Mouse (Mus musculus): ENCODE data around the gene Sgms1. TPM values are rescaled to one million over a fixed set of nuclear protein-coding genes. Genes with fewer than 3 reads are reported as not detected.
A peak's percentile ranks its signal among the peaks of the same experiment; 100 is the strongest.
"Not testable (repeated sequence)": the region's sequence is repeated elsewhere in the genome, so short reads cannot be mapped to it uniquely, and the experiment has no call there.

The Sgms1 gene
- total RNA-seq, 2 experiments from 2014 or later, result 56.3 to 58.4 TPM

DNA sequence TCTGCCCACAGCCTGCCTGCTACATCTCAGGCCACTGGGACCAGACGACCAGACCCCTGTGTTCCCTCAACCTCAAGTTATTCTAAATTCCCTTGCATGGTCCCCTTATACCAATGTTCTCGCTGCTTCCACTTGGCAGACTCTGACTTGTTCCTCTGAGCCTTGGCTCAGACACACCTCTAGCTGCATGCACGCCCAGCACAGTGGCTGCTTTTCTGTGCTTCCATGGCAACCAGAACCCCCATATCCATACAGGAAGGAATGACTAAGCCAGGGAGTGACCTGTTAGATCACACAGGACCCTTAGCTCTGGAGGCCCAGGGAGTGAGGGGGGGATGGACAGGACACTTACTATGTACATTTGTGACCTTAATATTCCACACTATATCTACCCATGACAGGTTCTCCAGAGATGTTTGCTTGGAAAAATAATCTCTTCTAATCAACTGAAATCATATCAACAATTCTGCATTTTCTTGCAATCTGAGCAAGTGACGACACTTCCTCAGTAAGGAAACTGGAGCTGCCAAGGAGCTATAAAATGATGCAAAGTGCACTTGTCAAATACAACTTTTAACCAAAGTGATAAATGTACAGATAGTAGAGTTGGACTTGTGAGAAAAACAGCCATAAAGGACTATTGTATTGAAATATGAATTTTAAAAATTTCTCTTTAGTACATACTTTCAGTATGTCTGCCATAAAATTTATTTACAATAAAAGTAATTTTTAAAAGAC, 252.5 kb downstream of the Sgms1 start:
- peak; percentile 12 for DNase-seq

DNA sequence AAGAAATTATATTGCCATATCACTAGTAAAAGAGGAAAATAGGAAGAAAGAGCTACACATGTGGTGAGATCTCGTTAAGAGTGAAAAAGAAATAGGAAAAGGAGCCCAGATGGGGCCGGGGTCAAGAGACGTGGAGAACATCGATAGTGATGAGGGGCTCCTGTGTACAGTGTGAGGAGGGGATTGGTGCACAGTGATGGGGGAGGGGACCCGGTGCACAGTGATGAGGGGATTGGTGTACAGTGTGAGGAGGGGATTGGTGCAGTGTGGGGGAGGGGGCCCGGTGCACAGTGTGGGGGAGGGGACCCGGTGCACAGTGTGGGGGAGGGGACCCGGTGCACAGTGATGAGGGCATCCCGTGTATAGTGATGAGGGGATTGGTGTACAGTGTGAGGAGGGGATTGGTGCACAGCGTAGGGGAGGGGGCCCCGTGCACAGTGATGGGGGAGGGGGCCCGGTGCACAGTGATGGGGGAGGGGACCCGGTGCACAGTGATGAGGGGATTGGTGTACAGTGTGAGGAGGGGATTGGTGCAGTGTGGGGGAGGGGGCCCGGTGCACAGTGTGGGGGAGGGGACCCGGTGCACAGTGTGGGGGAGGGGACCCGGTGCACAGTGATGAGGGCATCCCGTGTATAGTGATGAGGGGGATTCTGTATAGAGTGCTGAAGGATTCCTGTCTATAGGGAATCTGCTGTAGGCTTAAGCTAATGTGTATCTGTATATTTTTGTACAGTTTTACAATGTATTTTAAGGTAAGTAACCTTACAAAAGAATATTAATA, 257.6 kb downstream of the Sgms1 start:
- not testable (repeated sequence) for DNase-seq

DNA sequence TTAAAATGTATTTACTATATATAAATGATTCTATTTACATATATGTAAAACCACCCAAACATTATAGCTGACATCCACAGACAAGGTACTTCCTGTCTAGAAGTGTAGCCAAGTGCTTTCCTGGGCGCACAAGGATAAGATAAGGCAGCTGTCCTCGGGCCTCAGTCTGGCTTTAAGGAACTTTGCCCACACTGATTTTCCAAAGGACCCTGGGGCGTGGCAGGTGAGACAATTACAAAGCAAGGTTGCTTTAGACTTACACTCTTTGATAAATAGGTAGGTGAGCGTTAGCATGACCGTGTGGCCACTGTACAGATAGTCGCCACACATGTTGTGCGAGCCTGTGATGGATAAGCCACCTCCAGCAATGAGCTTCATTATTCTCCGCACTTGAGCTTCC, 260.2 kb downstream of the Sgms1 start:
- DNase-seq, result no peak

DNA sequence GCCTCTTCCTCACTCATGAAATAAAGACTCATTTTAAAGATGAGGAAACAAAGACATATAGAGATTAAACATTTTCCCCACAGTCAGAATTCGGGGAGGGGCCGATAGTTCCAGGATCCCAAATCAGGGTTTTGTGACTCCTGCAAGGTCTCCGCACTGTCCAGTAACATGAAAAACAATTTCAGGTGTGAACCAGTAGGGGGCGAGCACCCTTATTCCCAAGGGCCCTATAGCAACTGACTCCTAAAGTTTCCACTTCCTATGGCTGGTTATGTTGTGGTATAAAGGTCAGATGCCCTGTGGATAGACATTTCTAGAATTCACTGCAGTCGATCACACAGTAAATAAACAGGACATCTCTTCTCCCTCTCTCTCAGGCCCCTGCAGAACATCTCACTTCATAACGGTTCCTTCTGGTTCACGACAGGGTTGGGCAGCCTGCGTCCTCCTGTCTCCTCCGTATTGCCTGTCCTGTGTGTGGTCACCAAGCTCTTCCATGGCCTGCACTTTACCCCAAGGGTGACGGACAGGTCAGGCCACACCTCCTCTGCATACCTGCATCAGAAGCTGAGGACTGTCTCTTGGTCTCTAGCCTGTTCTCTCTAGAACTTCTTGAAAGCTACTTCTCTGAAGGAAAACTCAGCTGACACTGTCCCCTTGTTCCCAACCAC, 262.2 kb downstream of the Sgms1 start:
- DNase-seq, result no peak

DNA sequence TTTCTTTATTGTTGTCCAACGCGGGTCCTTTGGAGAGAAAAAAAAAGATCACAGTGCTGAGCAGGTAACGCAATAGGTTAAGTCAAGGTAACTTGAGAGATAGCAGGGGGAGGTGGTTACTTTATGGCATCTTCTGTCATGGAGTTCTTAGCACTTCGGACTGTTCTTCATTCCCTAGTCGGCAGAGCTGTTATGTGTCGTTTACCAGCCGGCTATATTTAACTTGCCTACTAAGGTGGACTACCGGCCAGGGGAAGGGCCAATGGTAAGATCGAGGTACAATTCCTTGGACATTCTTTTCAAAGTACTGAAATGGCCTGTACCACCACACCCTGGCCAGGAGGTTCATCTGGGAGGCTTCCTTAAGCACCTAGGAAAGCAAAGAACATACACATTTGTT, 265.4 kb downstream of the Sgms1 start:
- DNase-seq, result no peak

DNA sequence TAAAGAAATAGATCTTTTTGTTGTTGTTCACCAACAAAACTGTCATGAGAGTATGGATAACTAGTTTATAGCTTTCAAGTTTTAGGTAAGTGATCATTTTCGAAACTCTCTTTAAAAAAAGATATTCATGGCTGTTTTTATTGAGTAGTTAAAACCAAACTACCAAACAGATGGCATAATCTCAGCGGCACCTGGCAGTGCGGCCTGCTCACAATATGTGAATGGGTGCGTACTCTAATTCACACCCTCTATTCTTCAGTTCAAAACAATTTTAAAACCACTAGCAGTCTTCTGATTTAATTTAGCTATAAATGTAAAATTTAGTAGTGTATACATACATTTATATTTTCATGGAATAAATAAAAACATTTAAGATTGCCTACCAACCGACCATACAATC, 266.3 kb downstream of the Sgms1 start:
- no peak for DNase-seq

DNA sequence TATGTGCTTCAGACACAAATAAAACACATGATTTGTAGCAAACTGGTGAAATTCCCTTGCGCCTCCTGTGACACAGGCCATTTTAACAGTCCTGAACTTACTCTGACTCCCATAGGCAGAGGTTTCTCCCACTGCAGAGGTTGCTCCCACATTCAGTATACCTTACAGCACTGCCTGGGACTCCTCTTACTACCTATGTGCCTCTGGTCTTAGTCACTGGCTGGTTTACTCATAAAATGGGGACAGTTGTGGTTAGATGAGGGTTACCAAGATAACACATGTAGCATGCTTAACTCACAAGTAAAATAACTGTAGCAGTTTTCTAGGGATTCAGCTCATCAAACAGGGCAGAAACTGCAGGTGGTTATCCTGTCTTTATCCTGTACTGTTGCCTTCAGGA, 268.7 kb downstream of the Sgms1 start:
- no peak for DNase-seq

DNA sequence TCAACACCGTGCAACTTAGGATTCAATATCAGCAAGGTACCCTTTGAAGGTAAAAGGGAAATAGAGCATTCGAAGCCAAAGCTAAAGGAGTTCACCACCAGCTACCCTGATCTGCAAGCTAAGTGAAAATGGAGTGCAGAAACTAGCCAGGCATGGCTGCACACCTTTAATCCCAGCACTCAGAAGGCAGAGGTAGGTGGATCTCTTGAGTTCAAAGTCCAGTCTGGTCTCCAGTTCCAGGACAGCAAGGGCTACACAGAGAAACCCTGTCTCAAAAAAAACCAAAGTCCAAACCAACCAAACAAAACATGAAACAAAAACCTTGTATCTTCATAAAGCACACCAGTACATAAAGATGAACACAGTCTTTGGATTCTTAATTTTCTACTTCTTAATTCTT, 269.8 kb downstream of the Sgms1 start:
- DNase-seq, result no peak

DNA sequence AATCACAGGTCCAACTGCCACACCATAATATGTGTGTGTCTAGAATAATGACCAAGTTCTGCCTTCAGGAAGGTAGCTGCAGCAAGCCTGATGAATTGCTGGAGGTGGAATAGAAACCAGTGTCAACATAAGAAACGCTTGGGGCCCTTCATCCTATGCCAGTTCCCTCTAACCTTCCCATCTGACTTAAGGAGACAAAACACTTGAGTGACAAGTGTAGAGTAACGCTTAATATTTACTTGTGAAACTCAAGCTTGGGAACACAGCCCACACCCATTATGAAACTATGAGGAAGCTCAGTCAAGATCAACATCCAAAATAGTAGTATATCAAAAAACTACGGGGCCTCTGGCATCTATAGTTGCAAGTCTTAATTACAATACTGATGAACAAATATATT, 271.0 kb downstream of the Sgms1 start:
- no peak for DNase-seq

DNA sequence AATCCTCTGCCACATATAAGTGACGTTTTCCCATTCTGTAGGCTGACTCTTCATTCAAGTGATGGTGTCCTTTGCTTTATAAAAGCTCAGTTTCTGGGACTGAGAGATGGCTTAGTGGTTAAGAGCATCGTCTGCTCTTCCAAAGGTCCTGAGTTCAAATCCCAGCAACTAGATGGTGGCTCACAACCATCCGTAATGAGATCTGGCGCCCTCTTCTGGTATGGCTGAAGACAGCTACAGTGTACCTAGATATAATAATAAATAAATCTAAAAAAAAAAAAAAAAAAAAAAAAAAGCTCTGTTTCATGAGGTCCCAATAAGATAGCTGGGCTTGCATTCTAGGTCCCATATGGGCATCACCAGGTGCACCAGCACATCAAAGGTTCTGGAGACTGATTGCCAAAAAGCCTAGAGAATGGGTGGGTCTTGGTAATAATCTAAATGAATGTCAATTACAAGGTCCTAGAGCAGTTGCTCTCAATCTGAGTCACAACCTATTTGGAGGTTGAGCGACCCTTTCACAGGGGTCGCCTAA, 272.0 kb downstream of the Sgms1 start:
- DNase-seq, result peak; percentile 18

DNA sequence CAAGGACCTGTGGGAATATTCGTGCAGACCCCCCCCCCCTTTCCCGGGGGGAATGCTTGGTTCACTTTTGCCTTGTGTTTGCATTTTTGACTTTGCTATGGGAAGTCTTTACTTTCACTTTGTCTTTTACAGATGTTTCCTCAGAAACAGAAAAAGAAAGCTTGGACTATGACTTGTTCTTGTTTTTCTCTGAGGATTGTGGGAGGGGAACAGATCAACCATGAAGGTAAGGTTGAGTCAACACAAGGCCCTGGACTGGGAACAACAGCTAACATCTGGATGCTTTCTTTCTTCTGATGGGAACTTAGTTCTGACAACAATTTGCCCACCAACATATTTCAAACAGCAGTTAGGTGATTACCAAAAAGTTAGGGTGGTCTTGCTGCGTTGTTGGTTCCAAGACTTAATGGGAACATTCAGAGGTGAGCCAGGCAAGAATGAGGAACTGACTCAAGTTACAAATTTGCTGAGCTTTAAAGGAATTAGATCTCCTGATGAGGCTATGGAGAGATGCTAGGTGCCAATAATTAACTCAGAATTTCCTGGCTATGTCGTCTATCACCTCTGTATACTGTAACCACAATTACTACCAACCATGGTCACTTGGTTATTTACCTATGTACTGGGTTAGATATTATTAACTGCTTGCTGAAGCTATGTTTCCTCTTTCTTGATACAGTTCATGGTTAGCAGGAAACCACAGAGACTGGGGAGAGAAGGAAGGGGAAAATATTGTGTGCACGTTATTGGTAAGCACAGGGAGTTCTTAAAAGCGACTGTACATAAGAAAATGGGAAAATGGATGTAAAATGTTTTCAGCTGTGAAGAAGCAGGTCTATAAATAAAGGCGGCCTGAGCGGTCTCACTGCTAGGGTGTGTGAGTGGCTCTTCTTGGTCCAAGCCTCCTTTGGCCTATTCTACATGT, 277.4 kb downstream of the Sgms1 start:
- DNase-seq, result no peak

DNA sequence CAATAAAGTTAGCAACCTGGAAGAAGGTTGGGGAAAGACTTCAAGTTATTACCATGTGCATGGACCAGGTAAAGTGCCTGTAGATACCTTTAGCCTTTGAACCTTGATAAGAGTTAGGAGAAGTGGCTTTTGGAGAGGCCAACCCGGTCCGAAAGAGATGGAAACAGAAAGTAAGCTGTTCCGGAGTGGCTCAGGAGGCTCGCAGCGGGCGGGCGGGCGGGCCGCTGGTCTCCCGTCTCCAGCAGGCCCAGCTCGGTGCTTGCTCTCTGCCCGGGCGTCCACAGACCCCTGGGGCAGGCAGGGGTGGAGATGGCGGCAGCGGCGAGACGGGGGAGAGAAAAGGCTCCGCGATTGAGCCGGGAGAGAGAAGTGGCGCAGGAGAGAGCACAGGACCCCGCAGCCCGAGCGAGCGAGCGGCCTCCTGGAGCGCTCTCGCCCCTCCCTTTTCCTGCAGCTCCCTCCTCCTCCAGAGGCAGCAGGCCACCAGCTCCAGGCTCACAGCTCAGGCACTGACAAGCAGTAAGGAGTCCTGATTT, 281.7 kb downstream of the Sgms1 start, which contains the start of gene Asah2:
Gene Asah2 (minus strand): TSS at position 441 of the 536 bp plus-strand sequence.
- peak; percentile 85 for DNase-seq

DNA sequence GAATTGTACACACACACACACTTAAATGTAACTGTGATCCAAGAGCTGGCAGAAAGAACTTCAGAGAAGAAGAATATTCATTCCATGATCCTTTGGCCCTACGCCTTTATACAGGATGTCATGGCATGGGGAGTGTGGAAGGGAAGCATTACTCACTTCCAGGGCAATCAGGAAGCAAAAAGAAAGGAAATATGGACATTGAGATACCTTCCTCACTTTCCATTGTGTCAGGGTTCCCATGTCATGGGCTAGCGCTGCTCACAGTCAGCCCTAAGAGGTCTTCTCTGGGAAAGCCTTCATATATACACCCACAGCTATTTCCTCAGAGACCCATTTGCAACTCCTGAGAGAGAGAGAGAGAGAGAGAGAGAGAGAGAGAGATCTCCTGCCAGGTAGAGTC, 282.8 kb downstream of the Sgms1 start:
- no peak for DNase-seq

DNA sequence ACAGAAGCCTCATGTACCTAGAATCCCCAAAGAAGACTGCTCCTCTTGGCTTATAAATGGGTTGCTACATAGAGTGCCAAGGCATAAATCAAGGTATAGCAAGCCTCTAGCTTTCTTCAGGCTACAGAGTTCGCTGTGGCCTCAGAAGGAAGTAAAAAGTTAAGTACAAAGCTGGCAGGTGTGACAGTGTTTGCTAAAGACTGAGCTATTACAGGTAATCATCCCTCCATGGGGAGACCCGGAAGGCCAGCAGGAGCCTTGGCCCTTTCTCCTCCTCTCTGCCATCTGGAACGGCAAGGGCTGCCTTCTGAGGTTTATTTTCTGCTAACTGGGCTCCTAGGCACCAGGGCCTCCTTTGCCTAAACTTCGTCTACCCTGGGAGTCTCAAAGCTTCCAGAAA, 285.3 kb downstream of the Sgms1 start:
- no peak for DNase-seq

DNA sequence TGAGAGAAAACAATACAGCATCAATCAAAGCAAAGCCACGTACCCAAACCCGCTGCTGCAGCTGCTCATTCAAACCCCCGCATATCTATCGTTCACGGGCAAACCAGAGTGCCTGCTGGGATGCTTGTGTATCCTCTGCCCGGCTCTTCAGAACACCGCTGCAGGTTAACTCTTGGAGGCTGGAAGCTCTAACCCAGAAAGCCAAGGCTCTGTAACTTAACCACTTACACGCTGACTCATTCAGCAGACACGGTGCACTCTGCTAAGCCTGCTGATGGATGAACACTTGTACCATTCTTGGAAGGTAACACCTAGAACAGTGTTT, 286.6 kb downstream of the Sgms1 start:
- DNase-seq, result no peak

DNA sequence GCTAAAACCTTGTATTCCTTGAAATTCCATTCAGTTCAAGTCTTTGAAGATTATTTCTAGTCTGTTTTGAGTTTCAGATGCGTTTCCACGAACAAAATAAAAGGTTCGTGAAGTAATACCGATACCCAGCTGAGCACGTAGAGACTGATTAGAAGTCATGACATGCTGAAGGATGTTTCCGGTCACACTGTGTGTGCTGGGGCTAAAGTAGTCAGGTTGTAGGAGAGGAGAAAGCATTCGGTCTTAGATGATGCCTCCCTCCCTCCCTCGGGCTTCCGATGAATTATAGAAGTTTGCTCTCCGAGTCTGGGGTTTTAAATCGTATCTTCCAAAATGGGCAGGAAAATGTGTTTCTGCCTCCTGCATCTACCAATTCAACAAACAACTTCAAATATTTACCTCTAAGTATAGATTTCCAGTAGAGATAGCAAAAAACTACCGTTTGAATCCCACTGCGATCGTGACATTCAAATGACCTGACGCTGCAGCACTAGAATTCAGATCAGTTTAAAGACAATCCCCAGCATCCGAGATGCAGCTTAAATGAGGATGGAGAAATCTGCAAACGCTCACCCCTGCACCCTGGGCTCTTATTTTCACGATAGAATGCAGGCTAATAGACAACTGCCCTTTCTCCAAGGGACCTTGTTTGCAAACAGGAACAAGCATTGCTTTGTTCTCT, 287.1 kb downstream of the Sgms1 start:
- no peak for DNase-seq

DNA sequence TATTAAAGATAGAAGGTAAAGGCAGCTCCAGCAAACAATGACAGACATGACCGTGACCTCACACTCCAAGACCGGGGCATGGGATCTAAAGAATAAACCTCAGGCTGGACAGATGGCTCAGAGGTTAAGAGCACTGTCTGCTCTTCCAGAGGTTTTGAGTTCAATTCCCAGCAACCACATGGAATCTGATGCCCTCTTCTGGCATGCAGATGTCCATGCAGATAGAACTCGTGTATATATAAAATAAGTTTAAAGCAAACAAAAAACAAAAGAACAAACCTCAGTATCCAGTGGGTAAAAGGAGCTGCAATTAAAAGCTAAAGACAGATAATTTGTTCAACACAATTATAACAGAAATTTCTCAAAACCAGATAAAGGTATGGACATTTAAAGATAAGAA, 290.9 kb downstream of the Sgms1 start:
- DNase-seq, result no peak

DNA sequence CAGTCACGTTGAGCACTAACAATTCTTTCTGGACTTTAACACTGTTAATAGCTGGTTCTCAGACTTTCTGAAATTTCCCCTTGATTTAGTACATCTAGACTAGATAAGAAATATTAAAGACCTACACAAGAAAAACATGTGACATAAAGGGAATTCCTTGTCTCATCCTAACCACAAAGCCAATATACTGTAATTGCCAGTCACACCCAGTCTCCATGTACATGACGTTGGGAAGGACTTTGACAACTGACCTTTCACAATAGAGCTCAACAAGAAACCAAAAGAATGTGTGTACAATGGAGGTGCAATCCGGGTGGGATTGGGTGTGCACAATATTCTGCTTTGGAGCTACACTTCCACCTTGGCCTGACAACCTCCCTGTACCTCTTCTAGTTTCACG, 297.2 kb downstream of the Sgms1 start:
- no peak for DNase-seq

DNA sequence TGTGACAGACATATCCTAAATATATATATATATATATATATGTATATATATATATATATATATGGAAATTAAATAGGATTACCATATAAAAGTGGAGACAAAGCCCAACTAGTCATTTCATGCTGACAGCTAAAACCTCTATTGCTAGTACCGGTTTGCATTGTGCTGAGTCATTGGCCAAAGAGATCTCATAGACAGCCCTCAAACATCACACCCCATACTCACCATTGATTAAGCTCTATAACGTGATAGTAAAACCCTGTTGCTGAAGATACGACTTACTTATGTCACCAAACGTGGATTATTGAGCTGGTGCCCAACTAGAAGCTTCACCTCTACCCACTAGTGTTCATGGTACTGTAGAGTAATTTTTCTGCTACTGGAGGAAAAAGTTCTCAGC, 298.7 kb downstream of the Sgms1 start:
- DNase-seq, result no peak

DNA sequence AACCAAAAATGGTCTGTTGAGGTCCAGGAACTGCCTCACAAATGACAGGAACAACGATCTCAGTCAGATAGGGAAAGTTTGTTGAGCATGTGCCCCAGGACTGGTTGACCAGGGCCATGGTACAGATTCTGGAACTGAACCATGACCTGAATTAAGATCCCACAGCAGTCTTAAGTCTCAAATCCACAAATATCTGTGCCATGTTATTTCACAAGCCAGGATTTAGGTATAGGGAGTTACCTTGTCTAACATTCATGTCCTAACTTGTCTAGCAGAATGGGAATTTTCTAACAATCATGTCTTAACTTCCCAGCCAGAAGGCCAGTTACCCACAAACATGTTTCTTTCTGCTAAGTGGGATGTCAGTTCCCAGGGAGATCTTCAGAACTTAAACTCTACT, 300.9 kb downstream of the Sgms1 start:
- DNase-seq, result no peak

Data from adrenal gland, postnatal 10 days (tissue).